Mouse (Mus musculus) intestine, embryonic 14.5 days (tissue): ENCODE measurements at regions not wholly inside any gene's neighbourhood (a gene's known extent, or its start where the extent isn't known, plus 50 kb on each side); places are given as distances from the start of the nearest gene placed in this dataset.

Source experiments
- ATAC-seq: fragments of 200-750 bp; cut with Nextera tagmentation; replicated peaks from 2 replicates; pipeline ENCODE4 v1.8.0; 2017; ENCODE audit warnings: low read depth, moderate number of reproducible peaks, moderate TSS enrichment, moderate library complexity; ENCODE audit not compliant: low FRiP score, low TSS enrichment
- DNase-seq: peaks from one replicate; pipeline ENCODE4 v3.0.0-alpha.2; 2018; ENCODE audit warnings: low spot score
- H3K27ac ChIP-seq: fragments of 300-500 bp; sonication (generic); 2 replicates; pipeline ENCODE4 v1.5.1; 2014; ENCODE audit warnings: low read depth, mild to moderate bottlenecking, control low read depth
- H3K27me3 ChIP-seq: fragments of 300-500 bp; sonication (generic); replicated peaks from 2 replicates; pipeline ENCODE4 v1.6.1; 2014; ENCODE audit warnings: low read length, control low read depth; ENCODE audit not compliant: control insufficient read depth, insufficient read depth
- H3K36me3 ChIP-seq: fragments of 300-500 bp; sonication (generic); 2 replicates; pipeline ENCODE4 v1.6.1; 2014; ENCODE audit warnings: low read length, control low read depth; ENCODE audit not compliant: control insufficient read depth, insufficient read depth
- H3K4me1 ChIP-seq: fragments of 300-500 bp; sonication (generic); replicated peaks from 2 replicates; pipeline ENCODE4 v1.6.1; 2014; ENCODE audit warnings: low read length, control low read depth, mixed read lengths; ENCODE audit not compliant: control insufficient read depth, insufficient read depth
- H3K4me2 ChIP-seq: fragments of 300-500 bp; sonication (generic); 2 replicates; pipeline ENCODE4 v1.6.1; 2014; ENCODE audit warnings: low read length
- H3K4me3 ChIP-seq: fragments of 300-500 bp; sonication (generic); 2 replicates; pipeline ENCODE4 v1.5.1; 2014; ENCODE audit warnings: low read depth, low read length, control low read depth, mixed read lengths
- H3K9ac ChIP-seq: fragments of 300-500 bp; sonication (generic); 2 replicates; pipeline ENCODE4 v1.6.1; 2014; ENCODE audit warnings: mild to moderate bottlenecking, low read length
- H3K9me3 ChIP-seq: fragments of 300-500 bp; sonication (generic); 2 replicates; pipeline ENCODE4 v1.6.1; 2016; ENCODE audit warnings: low read length, control low read depth; ENCODE audit not compliant: control insufficient read depth
- WGBS: fragments of 180-500 bp; shearing (Covaris S2); extraction: QIAGEN DNeasy Blood & Tissue Kit; methylation state at CpG from one replicate; pipeline ENCODE4 v1.1.7; 2014; 5-methylcytosine and 5-hydroxymethylcytosine counted together

DNA sequence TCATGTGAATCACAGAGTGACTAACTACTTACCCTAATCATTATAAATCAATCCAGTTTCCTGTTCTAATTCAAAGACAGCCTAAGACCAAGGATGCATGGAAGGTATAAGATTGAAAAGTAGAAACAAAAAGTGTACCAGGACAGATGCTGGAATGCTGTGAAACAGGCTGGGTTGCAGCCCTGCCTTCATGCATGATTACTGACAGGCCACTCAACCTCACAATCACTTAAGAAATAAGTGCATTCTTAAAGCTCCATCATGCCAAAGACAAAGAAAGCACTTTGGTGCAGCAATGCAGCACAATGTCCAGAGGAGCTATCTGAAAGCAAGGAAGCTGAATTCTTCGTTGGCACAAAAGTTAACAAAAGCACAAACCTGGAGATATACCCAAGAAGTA is 2810.4 kb downstream of the 9330182O14Rik start:
- DNase-seq, result no peak
- H3K27me3 ChIP-seq, result no peaks in the 10 kb centered on the region
- WGBS, result 76% methylated on average over 1 of the region's 1 CpGs

DNA sequence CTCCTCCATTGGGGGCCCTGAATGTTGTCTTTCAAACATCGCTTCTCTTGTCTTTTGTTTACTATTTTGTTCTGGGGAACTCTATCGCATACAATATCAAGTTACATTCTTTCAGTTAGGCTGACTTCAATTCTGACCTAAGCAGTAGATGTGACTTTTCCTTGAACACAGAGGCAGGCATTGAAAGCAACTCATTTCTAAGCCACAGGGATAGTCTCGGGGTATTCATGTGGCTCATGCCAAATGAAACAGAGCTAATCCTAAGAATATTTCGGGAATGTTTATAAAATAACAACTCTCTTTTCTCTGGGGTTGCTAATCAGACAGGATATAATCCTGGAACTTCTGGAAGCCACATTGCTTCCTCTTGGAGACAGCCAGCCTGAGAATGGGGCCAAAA is 2821.0 kb downstream of the 9330182O14Rik start:
- Histone ChIP-seq H3K36me3 (no peaks in the 10 kb centered on the region), H3K27me3 (no peaks in the 10 kb centered on the region), H3K9me3 (no peaks in the 10 kb centered on the region), H3K4me3 (no peak overlapping the region), H3K9ac (no peak overlapping the region), H3K4me2 (no peak overlapping the region), H3K4me1 (no peaks in the 10 kb centered on the region), H3K27ac (no peak overlapping the region)
- WGBS, result 69% methylated on average over 4 of the region's 4 CpGs
- ATAC-seq (no peak), DNase-seq (no peak)

More for the DNA sequence above, 2810.4 kb downstream of the 9330182O14Rik start:
- no peak for ATAC-seq
- Histone ChIP-seq H3K27ac (no peak overlapping the region), H3K4me1 (no peaks in the 10 kb centered on the region), H3K4me2 (no peak overlapping the region), H3K4me3 (no peak overlapping the region), H3K9ac (no peak overlapping the region), H3K36me3 (no peaks in the 10 kb centered on the region), H3K9me3 (no peaks in the 10 kb centered on the region)

DNA sequence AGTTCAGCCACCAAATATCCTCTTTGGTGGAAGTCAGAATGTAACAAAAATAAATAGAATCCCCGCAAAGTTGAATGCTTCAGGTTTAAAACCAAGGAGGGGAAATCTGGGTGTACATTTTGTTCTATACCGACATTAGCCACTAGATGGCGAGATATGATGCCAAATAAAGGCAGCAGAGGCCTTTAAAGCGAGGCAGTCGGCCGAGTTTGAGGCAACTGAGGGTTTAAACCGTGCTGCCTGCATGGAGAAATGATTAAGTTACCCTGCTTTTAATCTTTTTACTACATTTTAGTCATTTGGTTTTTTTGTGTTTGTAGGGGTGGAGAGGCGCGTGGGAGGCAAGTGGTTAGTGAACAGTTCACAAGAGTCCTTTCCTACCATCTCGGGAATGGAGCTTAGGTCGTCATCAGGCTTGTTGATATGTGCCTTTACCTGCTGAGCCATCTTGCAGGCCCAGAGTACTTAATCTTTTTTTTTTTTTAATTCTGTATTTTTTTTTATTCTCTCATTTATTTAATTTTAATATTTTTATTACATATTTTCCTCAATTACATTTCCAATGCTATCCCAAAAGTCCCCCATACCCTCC is 2828.7 kb downstream of the 9330182O14Rik start:
- Histone ChIP-seq H3K36me3 (no peaks in the 10 kb centered on the region), H3K9ac (no peak overlapping the region), H3K27me3 (no peaks in the 10 kb centered on the region), H3K9me3 (no peaks in the 10 kb centered on the region), H3K4me3 (no peak overlapping the region), H3K4me1 (no peaks in the 10 kb centered on the region), H3K27ac (no peak overlapping the region), H3K4me2 (no peak overlapping the region)
- no peak for ATAC-seq
- 20% methylated on average over 11 of the region's 11 CpGs for WGBS
- peak; percentile 64 for DNase-seq

DNA sequence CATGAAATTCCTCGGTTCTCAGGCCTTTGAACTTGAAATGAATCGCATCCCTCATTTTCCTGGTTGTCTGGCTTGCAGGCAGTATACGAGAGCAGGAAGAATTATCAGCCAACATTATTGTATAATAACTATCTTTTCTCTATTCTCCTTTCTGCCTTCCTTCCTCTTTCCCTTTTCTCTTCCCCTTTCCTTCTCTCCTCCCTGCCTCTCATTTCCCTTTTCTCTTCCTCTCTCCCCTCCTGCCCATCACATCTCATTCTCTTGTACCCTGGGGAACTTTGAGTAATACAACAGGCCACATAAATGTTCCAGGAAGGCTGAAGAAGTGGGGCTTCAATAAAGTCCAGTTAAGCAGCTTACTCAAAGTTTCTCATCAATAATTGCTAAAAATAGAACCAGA is 2831.1 kb downstream of the 9330182O14Rik start:
- no peak overlapping the region for H3K4me3 ChIP-seq

More for the DNA sequence above, 2831.1 kb downstream of the 9330182O14Rik start:
- no peaks in the 10 kb centered on the region for H3K9me3 ChIP-seq
- no peak overlapping the region for H3K27ac ChIP-seq
- H3K36me3 ChIP-seq, result no peaks in the 10 kb centered on the region
- H3K4me2 ChIP-seq, result no peak overlapping the region
- DNase-seq (no peak), ATAC-seq (no peak)
- H3K9ac ChIP-seq, result no peak overlapping the region
- no peaks in the 10 kb centered on the region for H3K27me3 ChIP-seq
- WGBS, result 74% methylated on average over 3 of the region's 3 CpGs
- no peaks in the 10 kb centered on the region for H3K4me1 ChIP-seq
